Mouse (Mus musculus): ENCODE data around the gene Ankdd1a. TPM values are rescaled to one million over a fixed set of nuclear protein-coding genes. Genes with fewer than 3 reads are reported as not detected.

Ankdd1a gene
- polyA plus RNA-seq (2014; fragmentation: Nextera tagmentation; extraction: Ambion mirVana): not detected in 2 replicates

DNA sequence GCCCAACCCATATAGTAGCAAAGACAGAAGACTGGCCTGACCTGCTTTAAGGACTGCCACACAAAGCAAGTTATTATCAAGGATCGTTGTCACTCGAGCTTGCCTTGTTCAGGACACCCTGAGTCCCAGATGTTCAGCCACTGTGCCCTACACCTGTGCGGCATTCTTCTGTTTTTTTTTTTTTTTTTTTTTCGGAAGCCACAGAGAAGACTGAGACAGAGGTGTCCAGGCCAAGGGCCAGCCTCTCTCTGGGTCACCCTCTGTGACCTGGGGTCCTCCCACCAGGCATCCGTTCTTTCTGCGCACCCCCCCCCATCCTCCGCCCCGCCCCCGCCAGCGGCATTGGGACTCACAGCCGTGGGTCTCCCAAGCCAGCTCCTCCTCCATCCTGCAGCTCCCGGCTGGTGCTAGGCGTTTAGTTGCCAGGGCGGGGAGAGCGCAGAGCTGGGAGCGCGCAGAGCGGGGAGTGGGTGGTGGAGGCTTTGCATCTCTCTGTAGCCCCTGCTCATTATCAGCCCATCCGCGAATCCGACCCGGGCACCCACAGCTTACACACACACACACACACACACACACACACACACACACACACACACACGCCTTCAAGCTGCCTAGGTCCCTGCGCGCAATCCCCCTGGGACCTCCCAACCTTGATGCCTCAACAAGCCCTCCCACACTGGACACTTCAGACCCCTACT is at the start of gene Ankdd1a:
Gene Ankdd1a, minus strand, starts transcription at position 387 of the 698 bp plus-strand sequence.
- DNase-seq (ENCODE audit: low spot score) (peak; percentile 77), ATAC-seq (peak; percentile 84)
- no peaks in the 10 kb centered on the region for H3K9me3 ChIP-seq (replicated peaks; ENCODE audit: control insufficient read depth, low read length)
- peak within 1 kb of the TSS; percentile 56 for H3K4me2 ChIP-seq (ENCODE audit: low read length)
- H3K9ac ChIP-seq (ENCODE audit: low read length): peak within 1 kb of the TSS; percentile 38; the same call in 1 of the 2 replicates
- no peaks in the 10 kb centered on the region for H3K27me3 ChIP-seq (replicated peaks; ENCODE audit: control insufficient read depth, insufficient read depth, low read length)
- WGBS: 7% methylated on average over 25 of the region's 25 CpGs
- H3K36me3 ChIP-seq (ENCODE audit: control insufficient read depth, insufficient read depth, low read length): no peaks in the 10 kb centered on the region
- peak within 1 kb of the TSS; percentile 33; the same call in 1 of the 2 replicates for H3K27ac ChIP-seq (ENCODE audit: low read depth, low read length)
- H3K4me1 ChIP-seq (ENCODE audit: control insufficient read depth, insufficient read depth, low read length): 0 out of 2 replicates have a peak, but pooled peaks cover 3% of the 10 kb centered on the region
- H3K4me3 ChIP-seq (ENCODE audit: low read depth, low read length): peak within 1 kb of the TSS; percentile 27

DNA sequence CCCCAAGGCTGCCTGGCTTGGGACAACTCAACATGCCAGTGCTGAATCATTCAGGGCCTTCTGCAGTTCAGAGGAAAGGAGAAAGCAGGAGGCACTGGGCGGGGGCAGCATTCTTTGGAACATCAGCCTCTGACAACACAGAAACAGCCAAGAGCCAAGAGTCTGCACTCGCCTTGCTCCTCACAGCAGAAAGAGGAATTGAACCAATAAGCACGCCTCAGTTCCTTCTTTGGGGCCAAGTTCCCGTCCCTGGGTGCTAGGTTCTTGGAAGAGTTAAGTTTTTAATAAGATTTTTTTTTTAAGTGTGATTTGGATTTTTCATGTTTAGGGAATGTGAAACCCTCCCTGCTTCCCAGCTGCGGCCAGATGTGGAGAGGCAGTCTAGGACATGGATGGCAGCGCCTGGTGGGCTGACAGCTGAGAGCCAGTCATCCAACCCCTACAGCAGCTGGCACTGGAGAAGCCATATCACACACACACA is 49.5 kb upstream of the Ankdd1a start:
- H3K9ac ChIP-seq (ENCODE audit: low read length): no peak overlapping the region
- H3K27me3 ChIP-seq (replicated peaks; ENCODE audit: control insufficient read depth, insufficient read depth, low read length): no peaks in the 10 kb centered on the region
- no peaks in the 10 kb centered on the region for H3K36me3 ChIP-seq (ENCODE audit: control insufficient read depth, insufficient read depth, low read length)
- no peaks in the 10 kb centered on the region for H3K9me3 ChIP-seq (replicated peaks; ENCODE audit: control insufficient read depth, low read length)
- 78% methylated on average over 6 of the region's 6 CpGs for WGBS
- H3K4me3 ChIP-seq (ENCODE audit: low read depth, low read length): no peak overlapping the region
- H3K27ac ChIP-seq (ENCODE audit: low read depth, low read length): no peak overlapping the region
- no peak for DNase-seq (ENCODE audit: low spot score)
- no peak overlapping the region for H3K4me2 ChIP-seq (ENCODE audit: low read length)
- no peaks in the 10 kb centered on the region for H3K4me1 ChIP-seq (ENCODE audit: control insufficient read depth, insufficient read depth, low read length)
- no peak for ATAC-seq

DNA sequence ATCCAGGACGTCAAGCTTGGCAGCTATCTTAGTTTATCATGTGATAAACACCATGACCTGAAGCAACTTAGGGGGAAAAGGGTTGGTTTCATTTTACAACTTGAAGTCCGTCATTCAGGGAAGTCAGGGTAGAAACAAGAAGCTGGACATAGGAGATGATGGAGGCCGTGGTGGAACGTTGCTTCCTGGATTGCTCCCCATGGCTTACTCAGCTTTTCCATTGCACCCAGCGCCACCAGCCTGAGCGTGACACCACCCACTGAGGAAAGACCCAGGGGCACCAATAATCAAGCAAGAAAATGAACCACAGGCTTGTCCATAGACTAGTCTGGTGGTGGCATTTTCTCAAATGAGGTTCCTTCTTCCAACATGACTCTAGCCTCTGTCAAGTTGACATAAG is 48.8 kb upstream of the Ankdd1a start:
- no peak for DNase-seq (ENCODE audit: low spot score)
- Histone ChIP-seq H3K27ac (ENCODE audit: low read depth, low read length) (no peak overlapping the region), H3K9me3 (replicated peaks; ENCODE audit: control insufficient read depth, low read length) (no peaks in the 10 kb centered on the region), H3K9ac (ENCODE audit: low read length) (no peak overlapping the region), H3K4me2 (ENCODE audit: low read length) (no peak overlapping the region), H3K27me3 (replicated peaks; ENCODE audit: control insufficient read depth, insufficient read depth, low read length) (no peaks in the 10 kb centered on the region), H3K4me3 (ENCODE audit: low read depth, low read length) (no peak overlapping the region), H3K36me3 (ENCODE audit: control insufficient read depth, insufficient read depth, low read length) (no peaks in the 10 kb centered on the region), H3K4me1 (ENCODE audit: control insufficient read depth, insufficient read depth, low read length) (no peaks in the 10 kb centered on the region)
- no peak for ATAC-seq
- 96% methylated on average over 6 of the region's 6 CpGs for WGBS

DNA sequence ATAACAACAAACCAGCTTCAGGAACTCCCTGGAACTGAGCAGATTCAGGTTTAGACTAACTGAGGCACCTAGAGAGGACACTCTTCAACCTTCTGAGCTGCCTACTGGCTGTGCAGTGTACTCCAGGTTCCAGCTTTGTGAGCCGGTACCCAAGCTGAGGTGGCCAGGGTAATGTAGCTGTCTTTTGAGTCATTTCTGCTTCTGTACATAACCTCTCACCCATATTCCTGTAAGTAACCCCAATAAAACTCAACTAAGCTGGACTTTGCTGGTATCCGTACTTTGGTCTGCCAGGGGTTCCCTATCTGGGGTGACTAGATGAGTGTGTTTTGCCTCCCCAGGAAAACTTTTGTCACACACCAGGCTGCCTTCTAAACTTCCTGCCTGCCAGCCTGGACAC is 44.7 kb upstream of the Ankdd1a start:
- DNase-seq (ENCODE audit: low spot score) (no peak), ATAC-seq (no peak)
- Histone ChIP-seq H3K4me3 (ENCODE audit: low read depth, low read length) (no peak overlapping the region), H3K27me3 (replicated peaks; ENCODE audit: control insufficient read depth, insufficient read depth, low read length) (no peaks in the 10 kb centered on the region), H3K9me3 (replicated peaks; ENCODE audit: control insufficient read depth, low read length) (no peaks in the 10 kb centered on the region), H3K4me1 (ENCODE audit: control insufficient read depth, insufficient read depth, low read length) (0 out of 2 replicates have a peak, but pooled peaks cover 4% of the 10 kb centered on the region), H3K36me3 (ENCODE audit: control insufficient read depth, insufficient read depth, low read length) (0 out of 2 replicates have a peak, but pooled peaks cover 3% of the 10 kb centered on the region), H3K27ac (ENCODE audit: low read depth, low read length) (no peak overlapping the region), H3K4me2 (ENCODE audit: low read length) (no peak overlapping the region), H3K9ac (ENCODE audit: low read length) (no peak overlapping the region)
- WGBS: 85% methylated on average over 2 of the region's 2 CpGs

DNA sequence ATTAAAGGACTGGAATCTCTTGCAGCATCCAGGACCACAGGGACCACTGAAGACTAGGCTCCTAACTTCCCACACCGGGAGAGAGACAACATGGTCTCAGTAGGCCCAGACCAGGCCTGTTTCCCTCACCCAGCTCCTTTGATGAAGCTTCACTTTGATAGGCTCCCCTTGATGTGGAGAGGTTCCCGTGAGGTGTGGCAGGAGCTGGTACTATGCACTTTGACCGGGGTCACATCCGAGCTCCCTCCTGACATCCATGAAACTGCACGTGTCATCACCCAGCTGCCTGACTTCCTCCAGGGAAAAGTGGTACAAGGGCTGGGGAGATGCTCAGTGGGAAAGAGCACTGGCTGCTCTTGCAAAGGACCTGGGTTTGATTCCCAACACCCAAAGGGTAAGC is 43.1 kb upstream of the Ankdd1a start:
- no peak for DNase-seq (ENCODE audit: low spot score)
- Histone ChIP-seq H3K4me3 (ENCODE audit: low read depth, low read length) (no peak overlapping the region), H3K9ac (ENCODE audit: low read length) (no peak overlapping the region), H3K4me2 (ENCODE audit: low read length) (no peak overlapping the region), H3K4me1 (ENCODE audit: control insufficient read depth, insufficient read depth, low read length) (0 out of 2 replicates have a peak, but pooled peaks cover 4% of the 10 kb centered on the region), H3K27ac (ENCODE audit: low read depth, low read length) (no peak overlapping the region), H3K27me3 (replicated peaks; ENCODE audit: control insufficient read depth, insufficient read depth, low read length) (no peaks in the 10 kb centered on the region), H3K9me3 (replicated peaks; ENCODE audit: control insufficient read depth, low read length) (no peaks in the 10 kb centered on the region), H3K36me3 (ENCODE audit: control insufficient read depth, insufficient read depth, low read length) (0 out of 2 replicates have a peak, but pooled peaks cover 6% of the 10 kb centered on the region)
- no peak for ATAC-seq
- 92% methylated on average over 5 of the region's 5 CpGs for WGBS

DNA sequence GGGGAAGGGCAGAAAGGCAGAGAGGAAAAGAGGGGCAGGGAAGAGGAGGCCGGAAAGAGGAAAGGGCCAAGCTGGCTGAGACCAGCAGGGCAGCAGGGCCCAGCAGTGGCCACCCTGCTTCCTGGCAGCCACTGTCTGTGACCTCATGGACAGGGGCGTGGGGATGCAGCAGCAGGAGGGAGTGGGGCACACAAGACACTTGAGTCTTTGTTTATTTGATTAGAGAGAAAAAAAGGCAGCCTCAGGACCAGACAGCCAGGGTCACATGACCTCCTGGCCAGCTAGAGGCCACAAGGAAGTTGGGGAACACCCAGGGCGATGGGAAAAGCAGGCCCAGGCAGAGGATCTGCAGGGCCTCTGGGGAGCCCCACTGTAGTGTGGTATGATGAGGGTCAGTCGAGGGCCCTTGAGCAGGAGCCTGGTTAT is 42.1 kb upstream of the Ankdd1a start:
- Histone ChIP-seq H3K9ac (ENCODE audit: low read length) (no peak overlapping the region), H3K27me3 (replicated peaks; ENCODE audit: control insufficient read depth, insufficient read depth, low read length) (no peaks in the 10 kb centered on the region), H3K4me1 (ENCODE audit: control insufficient read depth, insufficient read depth, low read length) (0 out of 2 replicates have a peak, but pooled peaks cover 4% of the 10 kb centered on the region), H3K27ac (ENCODE audit: low read depth, low read length) (no peak overlapping the region), H3K4me3 (ENCODE audit: low read depth, low read length) (no peak overlapping the region), H3K9me3 (replicated peaks; ENCODE audit: control insufficient read depth, low read length) (no peaks in the 10 kb centered on the region), H3K36me3 (ENCODE audit: control insufficient read depth, insufficient read depth, low read length) (peaks cover 6% of the 10 kb centered on the region; the same call in 1 of the 2 replicates), H3K4me2 (ENCODE audit: low read length) (no peak overlapping the region)
- DNase-seq (ENCODE audit: low spot score): no peak
- ATAC-seq: no peak
- WGBS: 48% methylated on average over 4 of the region's 4 CpGs

DNA sequence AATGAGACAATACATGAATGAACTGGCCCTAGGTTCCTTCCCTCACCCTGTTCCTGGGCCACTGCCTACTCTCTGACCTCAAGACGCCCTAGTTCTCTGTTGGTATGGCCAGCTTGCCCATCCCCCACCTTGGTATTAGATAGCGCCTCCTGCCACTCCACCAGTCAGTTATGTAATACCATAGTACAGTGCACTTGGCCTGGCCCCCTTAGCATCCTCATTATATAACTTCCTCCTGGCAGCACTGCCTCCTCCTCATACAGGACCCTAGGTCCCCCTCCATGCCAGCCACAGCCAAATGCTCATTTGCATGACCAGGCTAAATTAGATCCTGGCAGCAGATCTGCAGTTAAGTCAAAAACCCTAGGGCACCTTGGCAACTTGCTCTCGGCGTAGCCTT is 41.0 kb upstream of the Ankdd1a start:
- ATAC-seq: peak; percentile 48; the same call in 1 of the 2 replicates
- H3K9me3 ChIP-seq (replicated peaks; ENCODE audit: control insufficient read depth, low read length): no peaks in the 10 kb centered on the region
- no peak overlapping the region for H3K9ac ChIP-seq (ENCODE audit: low read length)
- H3K4me2 ChIP-seq (ENCODE audit: low read length): no peak overlapping the region
- H3K27me3 ChIP-seq (replicated peaks; ENCODE audit: control insufficient read depth, insufficient read depth, low read length): no peaks in the 10 kb centered on the region
- H3K4me1 ChIP-seq (ENCODE audit: control insufficient read depth, insufficient read depth, low read length): 0 out of 2 replicates have a peak, but pooled peaks cover 4% of the 10 kb centered on the region
- H3K36me3 ChIP-seq (ENCODE audit: control insufficient read depth, insufficient read depth, low read length): peaks cover 15% of the 10 kb centered on the region; the same call in 1 of the 2 replicates
- 72% methylated on average over 4 of the region's 4 CpGs for WGBS
- H3K4me3 ChIP-seq (ENCODE audit: low read depth, low read length): no peak overlapping the region
- DNase-seq (ENCODE audit: low spot score): peak; percentile 59
- H3K27ac ChIP-seq (ENCODE audit: low read depth, low read length): no peak overlapping the region

DNA sequence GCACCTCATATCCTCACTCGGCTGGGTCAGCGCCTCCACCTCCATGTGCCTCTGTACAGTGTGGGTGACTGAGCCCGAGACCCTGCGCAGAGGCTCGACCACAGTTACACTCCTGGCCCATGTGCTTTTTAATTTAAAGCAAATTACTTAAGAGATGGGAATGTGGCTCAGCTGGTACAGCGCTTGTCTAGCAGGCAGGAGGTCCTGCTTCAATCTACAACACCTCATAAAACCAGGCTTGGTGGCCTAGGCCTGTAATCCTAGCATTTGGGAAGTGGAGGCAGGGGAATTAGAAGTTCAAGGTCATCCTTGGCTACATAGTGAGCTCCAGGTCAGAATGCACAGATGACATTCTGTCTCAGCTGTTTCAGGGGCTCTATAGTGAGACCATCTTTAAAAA is 38.8 kb upstream of the Ankdd1a start:
- Histone ChIP-seq H3K9ac (ENCODE audit: low read length) (no peak overlapping the region), H3K4me3 (ENCODE audit: low read depth, low read length) (no peak overlapping the region), H3K9me3 (replicated peaks; ENCODE audit: control insufficient read depth, low read length) (no peaks in the 10 kb centered on the region), H3K4me1 (ENCODE audit: control insufficient read depth, insufficient read depth, low read length) (0 out of 2 replicates have a peak, but pooled peaks cover 4% of the 10 kb centered on the region), H3K36me3 (ENCODE audit: control insufficient read depth, insufficient read depth, low read length) (peaks cover 19% of the 10 kb centered on the region; the same call in 1 of the 2 replicates), H3K27ac (ENCODE audit: low read depth, low read length) (no peak overlapping the region), H3K27me3 (replicated peaks; ENCODE audit: control insufficient read depth, insufficient read depth, low read length) (no peaks in the 10 kb centered on the region), H3K4me2 (ENCODE audit: low read length) (no peak overlapping the region)
- no peak for DNase-seq (ENCODE audit: low spot score)
- 96% methylated on average over 6 of the region's 6 CpGs for WGBS
- no peak for ATAC-seq

DNA sequence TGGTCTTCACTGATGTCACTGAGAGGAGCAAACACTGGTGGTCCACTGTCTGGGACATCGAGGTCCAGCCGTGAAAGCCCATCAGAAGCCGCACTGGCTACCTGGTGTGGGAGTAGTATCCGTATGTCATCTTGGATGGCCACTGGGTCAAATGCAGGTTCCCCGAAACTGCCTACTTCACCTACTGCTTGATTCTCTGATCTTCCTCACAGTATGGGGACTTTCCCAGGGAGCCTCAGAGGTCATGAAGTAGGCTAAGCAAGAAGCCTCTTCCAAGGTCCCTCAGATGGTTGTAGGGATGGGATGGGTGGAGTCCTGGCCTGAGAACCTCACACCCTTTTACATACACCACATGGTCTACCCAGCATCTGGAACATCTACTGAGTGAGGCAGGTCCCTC is 37.0 kb upstream of the Ankdd1a start:
- H3K9me3 ChIP-seq (replicated peaks; ENCODE audit: control insufficient read depth, low read length): no peaks in the 10 kb centered on the region
- H3K27me3 ChIP-seq (replicated peaks; ENCODE audit: control insufficient read depth, insufficient read depth, low read length): no peaks in the 10 kb centered on the region
- WGBS: 99% methylated on average over 5 of the region's 5 CpGs
- DNase-seq (ENCODE audit: low spot score) (no peak), ATAC-seq (no peak)
- 0 out of 2 replicates have a peak, but pooled peaks cover 4% of the 10 kb centered on the region for H3K4me1 ChIP-seq (ENCODE audit: control insufficient read depth, insufficient read depth, low read length)
- H3K36me3 ChIP-seq (ENCODE audit: control insufficient read depth, insufficient read depth, low read length): peaks cover 16% of the 10 kb centered on the region; the same call in 1 of the 2 replicates
- no peak overlapping the region for H3K4me2 ChIP-seq (ENCODE audit: low read length)
- H3K9ac ChIP-seq (ENCODE audit: low read length): no peak overlapping the region
- H3K4me3 ChIP-seq (ENCODE audit: low read depth, low read length): no peak overlapping the region
- no peak overlapping the region for H3K27ac ChIP-seq (ENCODE audit: low read depth, low read length)
